Mouse (Mus musculus): ENCODE measurements at regions not wholly inside any gene's neighbourhood (a gene's known extent, or its start where the extent isn't known, plus 50 kb on each side); places are given as distances from the start of the nearest gene placed in this dataset.
"Not testable (repeated sequence)": the region's sequence is repeated elsewhere in the genome, so short reads cannot be mapped to it uniquely, and the experiment has no call there.

DNA sequence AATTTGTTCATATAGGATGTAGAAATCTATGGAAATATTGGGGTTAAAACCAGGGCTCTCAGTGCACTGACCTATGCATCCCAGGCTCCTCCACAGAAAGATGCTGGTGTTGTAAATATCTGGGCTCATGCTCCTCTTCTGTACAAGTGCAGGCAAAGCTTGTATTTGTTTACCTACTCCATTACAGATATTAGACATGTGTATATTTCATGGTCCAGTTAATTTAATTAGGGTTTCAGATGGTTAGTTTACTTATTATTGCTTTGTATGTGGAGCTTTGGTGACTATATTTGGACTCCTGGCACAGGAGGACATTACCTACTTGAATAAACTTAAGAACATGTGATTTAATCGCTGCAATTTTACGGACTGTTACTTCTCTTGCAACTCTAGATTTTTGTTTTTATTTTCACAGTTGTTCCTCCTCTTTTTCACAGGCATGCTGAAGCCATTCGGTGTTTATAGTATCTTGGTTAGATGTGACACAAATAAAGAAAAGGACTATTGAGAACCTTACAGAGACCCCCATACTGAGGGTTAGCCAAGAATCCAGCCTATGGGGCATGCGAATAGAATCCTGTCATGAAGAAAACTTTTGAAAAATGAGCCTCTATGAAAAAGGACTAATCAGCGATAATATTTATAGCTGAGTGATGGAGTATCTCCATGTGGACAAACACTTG lies 738.4 kb downstream of the Gm21833 start:
- ATAC-seq (no peak), DNase-seq (no peak)
- 87% methylated on average over 5 of the region's 5 CpGs for WGBS
- no peaks in the 10 kb centered on the region for H3K9me3 ChIP-seq (ENCODE audit: low read length)
- no peaks in the 10 kb centered on the region for H3K4me1 ChIP-seq (ENCODE audit: insufficient read depth)
- no peak overlapping the region for H3K4me2 ChIP-seq (ENCODE audit: low read depth)
- no peak overlapping the region for H3K27ac ChIP-seq (ENCODE audit: low read depth, low read length)
- TF ChIP-seq CTCF (IDR thresholded peaks at IDR 0.05; ENCODE audit: low read depth) = no peak
- no peaks in the 10 kb centered on the region for H3K36me3 ChIP-seq (ENCODE audit: insufficient read depth)
- no peak overlapping the region for H3K4me3 ChIP-seq (ENCODE audit: low read depth, low read length)
- H3K27me3 ChIP-seq (ENCODE audit: insufficient read depth, low read length) = no peaks in the 10 kb centered on the region
- H3K9ac ChIP-seq = no peak overlapping the region

DNA sequence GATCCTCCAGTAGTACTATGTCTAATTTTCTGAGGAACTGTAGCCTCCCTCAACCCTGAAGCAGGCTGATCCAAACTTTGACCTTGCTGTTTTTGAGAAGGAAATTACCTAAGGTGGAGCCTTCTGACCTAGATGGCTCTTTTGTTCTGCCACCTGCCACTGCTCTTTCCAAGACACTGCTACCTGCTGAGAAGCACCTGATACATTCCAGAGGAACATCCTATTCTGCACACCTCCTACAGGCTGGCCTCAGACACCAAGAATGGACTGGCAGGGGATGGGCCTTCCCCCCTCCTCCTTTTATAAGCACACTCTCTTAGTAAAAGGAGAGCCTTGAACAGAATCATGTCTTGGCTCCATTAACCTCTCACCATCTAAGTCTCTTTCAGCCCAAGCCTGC lies 750.9 kb downstream of the Gm21833 start:
- H3K9ac ChIP-seq; DNase-seq; H3K9me3 ChIP-seq (ENCODE audit: low read length); H3K36me3 ChIP-seq (ENCODE audit: insufficient read depth); H3K27ac ChIP-seq (ENCODE audit: low read depth, low read length); H3K27me3 ChIP-seq (ENCODE audit: insufficient read depth, low read length); H3K4me3 ChIP-seq (ENCODE audit: low read depth, low read length); ATAC-seq; H3K4me2 ChIP-seq (ENCODE audit: low read depth); H3K4me1 ChIP-seq (ENCODE audit: insufficient read depth): not testable (repeated sequence)

DNA sequence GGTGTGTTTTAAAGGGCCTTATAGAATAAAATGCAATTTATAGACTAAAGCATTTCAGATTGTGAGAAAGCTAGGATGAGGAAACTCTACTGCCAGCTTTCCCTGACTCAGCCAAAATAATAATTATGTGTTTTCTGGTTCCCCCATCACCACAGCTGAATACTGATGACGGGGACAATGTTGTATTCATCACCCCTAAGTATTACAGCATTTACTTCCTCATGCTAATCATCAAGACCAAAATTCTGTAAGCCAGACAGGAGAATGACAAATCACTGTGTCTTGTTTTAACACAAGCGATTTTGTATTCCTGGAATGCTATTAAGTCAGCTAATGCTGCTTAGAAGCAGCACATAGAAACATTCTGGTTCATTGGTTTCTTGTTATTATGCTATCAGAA lies 778.6 kb downstream of the Gm21833 start:
- WGBS = 43% methylated on average over 2 of the region's 2 CpGs
- Histone ChIP-seq H3K4me1 (ENCODE audit: insufficient read depth) (no peaks in the 10 kb centered on the region), H3K9ac (no peak overlapping the region), H3K27ac (ENCODE audit: low read depth, low read length) (no peak overlapping the region), H3K9me3 (ENCODE audit: low read length) (no peaks in the 10 kb centered on the region), H3K4me2 (ENCODE audit: low read depth) (no peak overlapping the region), H3K36me3 (ENCODE audit: insufficient read depth) (no peaks in the 10 kb centered on the region), H3K4me3 (ENCODE audit: low read depth, low read length) (no peak overlapping the region), H3K27me3 (ENCODE audit: insufficient read depth, low read length) (no peaks in the 10 kb centered on the region)
- peak; percentile 56; the same call in 1 of the 2 replicates for ATAC-seq
- no peak for TF ChIP-seq CTCF (IDR thresholded peaks at IDR 0.05; ENCODE audit: low read depth)
- DNase-seq = peak; percentile 1

DNA sequence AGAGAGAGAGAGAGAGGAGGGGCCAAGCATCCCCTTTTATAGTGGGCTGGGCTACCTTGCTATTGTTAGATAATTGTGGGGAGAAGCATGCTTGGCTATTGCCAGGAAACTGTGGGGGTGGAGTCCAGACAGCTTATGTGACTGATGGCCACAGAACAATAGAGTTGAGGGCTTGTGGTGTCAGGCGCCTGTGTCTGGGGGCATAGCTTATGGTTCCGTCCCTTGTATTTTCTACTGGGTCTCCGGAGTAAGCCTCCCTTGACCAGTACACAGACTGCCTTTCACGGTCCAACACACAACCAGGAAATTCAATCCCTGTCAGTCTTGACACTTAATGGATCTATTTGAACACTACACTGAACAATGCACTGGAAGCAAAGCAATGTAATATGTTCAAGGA lies 781.1 kb downstream of the Gm21833 start:
- Histone ChIP-seq H3K4me3 (ENCODE audit: low read depth, low read length) (no peak overlapping the region), H3K4me1 (ENCODE audit: insufficient read depth) (no peaks in the 10 kb centered on the region), H3K9ac (no peak overlapping the region), H3K36me3 (ENCODE audit: insufficient read depth) (no peaks in the 10 kb centered on the region), H3K27ac (ENCODE audit: low read depth, low read length) (no peak overlapping the region), H3K9me3 (ENCODE audit: low read length) (no peaks in the 10 kb centered on the region), H3K4me2 (ENCODE audit: low read depth) (no peak overlapping the region), H3K27me3 (ENCODE audit: insufficient read depth, low read length) (no peaks in the 10 kb centered on the region)
- no peak for TF ChIP-seq CTCF (IDR thresholded peaks at IDR 0.05; ENCODE audit: low read depth)
- ATAC-seq = no peak
- no peak for DNase-seq
- WGBS = 89% methylated on average over 4 of the region's 4 CpGs

All from forebrain, postnatal 0 days (tissue).